Mouse (Mus musculus) ES-E14 (cell line): Measurements from ENCODE around the gene Asic3.

Source experiments
- CHD2 ChIP-seq: IDR thresholded peaks from 2 replicates; pipeline ENCODE4 v1.6.1; 2014; ENCODE audit warnings: mild to moderate bottlenecking, low read depth, low read length, inconsistent platforms
- HCFC1 ChIP-seq: IDR thresholded peaks from 2 replicates; pipeline ENCODE4 v1.6.1; 2012; ENCODE audit warnings: low read length, inconsistent platforms, borderline replicate concordance; ENCODE audit not compliant: insufficient read depth
- MAFK ChIP-seq: IDR thresholded peaks from 2 replicates; pipeline ENCODE4 v1.6.1; 2014; ENCODE audit warnings: mild to moderate bottlenecking, low read depth, low read length, inconsistent platforms; ENCODE audit not compliant: insufficient read depth
- ZC3H11A ChIP-seq: IDR thresholded peaks from 2 replicates; pipeline ENCODE4 v1.6.1; 2012; ENCODE audit warnings: low read depth, mild to moderate bottlenecking, inconsistent platforms, low read length, borderline replicate concordance
- ZNF384 ChIP-seq: IDR thresholded peaks from 2 replicates; pipeline ENCODE4 v1.6.1; 2012; ENCODE audit warnings: low read depth, low read length, inconsistent platforms

DNA sequence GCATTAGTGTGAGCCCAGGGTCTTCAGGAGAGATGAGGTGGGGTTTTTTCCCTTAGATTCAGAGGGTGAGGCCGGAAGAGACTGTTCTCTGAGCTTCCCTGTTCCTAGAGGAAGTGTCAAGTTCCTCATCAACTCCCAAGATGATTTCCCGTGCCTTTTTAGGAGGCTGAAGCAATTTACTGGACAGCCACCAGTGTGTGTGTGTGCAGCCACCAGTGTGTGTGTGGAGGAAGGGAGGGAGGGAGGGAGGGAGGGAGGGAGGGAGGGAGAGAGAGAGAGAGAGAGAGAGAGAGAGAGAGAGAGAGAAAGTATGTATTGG, 40.8 kb downstream of the Asic3 start:
- TF ChIP-seq MAFK = no peak
- TF ChIP-seq ZNF384 = no peak
- TF ChIP-seq CHD2 = no peak
- no peak for TF ChIP-seq ZC3H11A
- no peak for TF ChIP-seq HCFC1
